13 mouse cellular contexts compared by ENCODE assay signal in genomic region chrX:11209895-11210294, GRCm38 (mm10).
"Had no signal": no experiment of that assay in that cellular context is flagged by ENCODE, and none has a peak within 500 bp of the region (broad histone marks: within the 10 kb centered on the region; RNA-seq: fewer than 3 reads in every experiment).

No protein-coding gene starts in this region.

- H3K4me3 ChIP-seq: layer of hippocampus, adult 2 months; limb, embryonic 15.5 days; midbrain, embryonic 10.5 days; midbrain, embryonic 13.5 days had no signal

- H3K27me3 ChIP-seq: midbrain, embryonic 13.5 days had no signal

- H3K36me3 ChIP-seq: limb, embryonic 15.5 days; midbrain, embryonic 10.5 days; midbrain, embryonic 13.5 days had no signal

- DNase-seq: kidney, postnatal 25 days; layer of hippocampus, adult 9-11 months; liver, postnatal 0 days; lung, embryonic 14.5 days; right cerebral cortex, adult 18-20 months; right cerebral cortex, postnatal 14 days; right cerebral cortex, postnatal 4 days; thymus, adult 18-20 months; thymus, postnatal 36 days had no signal
